14 mouse cellular contexts compared by ENCODE assay signal in genomic region chr12:82334550-82334949, GRCm38 (mm10).
DNase-seq lines count a peak whose midpoint lies in the region; ATAC-seq and TF ChIP-seq lines count a peak whose summit lies in the region.
"Had no signal": no experiment of that assay in that cellular context is flagged by ENCODE, and none has a peak within 500 bp of the region (broad histone marks: within the 10 kb centered on the region; RNA-seq: fewer than 3 reads in every experiment).

No protein-coding gene starts in this region.

- ATAC-seq in forebrain, embryonic 16.5 days = no peak
- no peak for ATAC-seq in kidney, embryonic 15.5 days (replicated peaks; ENCODE audit: low FRiP score)
- ATAC-seq in stomach, embryonic 14.5 days (ENCODE audit: insufficient number of reproducible peaks, insufficient read depth, low FRiP score, low read depth) = no peak
- ATAC-seq in stomach, postnatal 0 days (ENCODE audit: low FRiP score, low TSS enrichment) = no peak

- no peak overlapping the region for H3K4me3 ChIP-seq in forebrain, embryonic 10.5 days
- H3K4me3 ChIP-seq in forebrain, embryonic 16.5 days (replicated peaks; ENCODE audit: low read length) = no peak overlapping the region
- no peak overlapping the region for H3K4me3 ChIP-seq in kidney, embryonic 15.5 days (replicated peaks)
- H3K4me3 ChIP-seq in stomach, embryonic 14.5 days (ENCODE audit: low read depth, low read length) = no peak overlapping the region
- no peak overlapping the region for H3K4me3 ChIP-seq in stomach, postnatal 0 days (ENCODE audit: low read depth, low read length)
- H3K4me3 ChIP-seq: gastrocnemius, adult 2 months; lung, embryonic 15.5 days; myocyte had no signal

- H3K27ac ChIP-seq in forebrain, embryonic 10.5 days = peak overlapping the region; percentile 63
- no peak overlapping the region for H3K27ac ChIP-seq in forebrain, embryonic 16.5 days (ENCODE audit: low read length)
- H3K27ac ChIP-seq in kidney, embryonic 15.5 days = 0 out of 2 replicates have a peak overlapping the region, but pooled peaks have one; percentile 51
- peak overlapping the region; percentile 7; the same call in 1 of the 2 replicates for H3K27ac ChIP-seq in stomach, embryonic 14.5 days (ENCODE audit: low read length)
- H3K27ac ChIP-seq in stomach, postnatal 0 days (replicated peaks) = no peak overlapping the region
- H3K27ac ChIP-seq: gastrocnemius, adult 2 months; lung, embryonic 15.5 days had no signal

- TF ChIP-seq CTCF in stomach, postnatal 0 days (IDR thresholded peaks at IDR 0.05; ENCODE audit: low read depth) = no peak

- no peak for DNase-seq in forebrain, embryonic 10.5 days (ENCODE audit: extremely low spot score, low spot score)
- DNase-seq in kidney, adult 9 months = no peak
- DNase-seq in stomach, postnatal 0 days (ENCODE audit: low spot score) = no peak
- DNase-seq in right cerebral cortex, postnatal 4 days = no peak
- no peak for DNase-seq in gastrocnemius, postnatal 10 days
- DNase-seq: adrenal gland, postnatal 25 days; cerebellum, adult 9-11 months; gastrocnemius, adult 2 months; thymus, postnatal 14 days had no signal

- 37% methylated on average over 4 of the region's 4 CpGs for WGBS in forebrain, embryonic 10.5 days
- WGBS in forebrain, embryonic 16.5 days = 33% methylated on average over 4 of the region's 4 CpGs
- 57% methylated on average over 4 of the region's 4 CpGs for WGBS in kidney, embryonic 15.5 days
- WGBS in stomach, embryonic 14.5 days = 53% methylated on average over 4 of the region's 4 CpGs
- WGBS in stomach, postnatal 0 days = 57% methylated on average over 4 of the region's 4 CpGs

- no peak overlapping the region for H3K4me2 ChIP-seq in forebrain, embryonic 16.5 days (ENCODE audit: low read length)
- no peak overlapping the region for H3K4me2 ChIP-seq in kidney, embryonic 15.5 days
- no peak overlapping the region for H3K4me2 ChIP-seq in stomach, embryonic 14.5 days (replicated peaks; ENCODE audit: low read depth, low read length)
- H3K4me2 ChIP-seq in stomach, postnatal 0 days (replicated peaks; ENCODE audit: low read depth) = no peak overlapping the region
- H3K4me2 ChIP-seq: lung, embryonic 15.5 days had no signal

- peaks cover 6% of the 10 kb centered on the region for H3K36me3 ChIP-seq in forebrain, embryonic 10.5 days (replicated peaks)
- no peaks in the 10 kb centered on the region for H3K36me3 ChIP-seq in forebrain, embryonic 16.5 days (ENCODE audit: control insufficient read depth, insufficient read depth)
- no peaks in the 10 kb centered on the region for H3K36me3 ChIP-seq in kidney, embryonic 15.5 days
- no peaks in the 10 kb centered on the region for H3K36me3 ChIP-seq in stomach, embryonic 14.5 days (ENCODE audit: control insufficient read depth, insufficient read depth, low read length)
- no peaks in the 10 kb centered on the region for H3K36me3 ChIP-seq in stomach, postnatal 0 days (ENCODE audit: control insufficient read depth, insufficient read depth, low read length)
- H3K36me3 ChIP-seq: lung, embryonic 15.5 days had no signal

- no peak overlapping the region for H3K9ac ChIP-seq in forebrain, embryonic 16.5 days (replicated peaks; ENCODE audit: low read depth, low read length)
- no peak overlapping the region for H3K9ac ChIP-seq in kidney, embryonic 15.5 days
- no peak overlapping the region for H3K9ac ChIP-seq in stomach, embryonic 14.5 days (replicated peaks; ENCODE audit: low read depth, low read length)
- no peak overlapping the region for H3K9ac ChIP-seq in stomach, postnatal 0 days (ENCODE audit: low read length)
- H3K9ac ChIP-seq: lung, embryonic 15.5 days had no signal

- no peak for TF ChIP-seq EP300 in stomach, postnatal 0 days (optimal IDR thresholded peaks at IDR 0.05)

- H3K9me3 ChIP-seq in forebrain, embryonic 10.5 days = no peaks in the 10 kb centered on the region
- H3K9me3 ChIP-seq in forebrain, embryonic 16.5 days (ENCODE audit: control insufficient read depth, low read length) = no peaks in the 10 kb centered on the region
- H3K9me3 ChIP-seq in kidney, embryonic 15.5 days (replicated peaks) = no peaks in the 10 kb centered on the region
- no peaks in the 10 kb centered on the region for H3K9me3 ChIP-seq in stomach, embryonic 14.5 days (ENCODE audit: control insufficient read depth, low read depth, low read length)
- no peaks in the 10 kb centered on the region for H3K9me3 ChIP-seq in stomach, postnatal 0 days (ENCODE audit: control insufficient read depth, low read length)
- H3K9me3 ChIP-seq: lung, embryonic 15.5 days had no signal

- peaks cover 43% of the 10 kb centered on the region for H3K4me1 ChIP-seq in forebrain, embryonic 10.5 days
- peaks cover 25% of the 10 kb centered on the region for H3K4me1 ChIP-seq in forebrain, embryonic 16.5 days (replicated peaks; ENCODE audit: control insufficient read depth, insufficient read depth, low read length)
- H3K4me1 ChIP-seq in kidney, embryonic 15.5 days = peaks cover 51% of the 10 kb centered on the region
- H3K4me1 ChIP-seq in stomach, embryonic 14.5 days (ENCODE audit: control insufficient read depth, insufficient read depth, low read length) = peaks cover 5% of the 10 kb centered on the region
- H3K4me1 ChIP-seq in stomach, postnatal 0 days (replicated peaks; ENCODE audit: control insufficient read depth, insufficient read depth) = 0 out of 2 replicates have a peak, but pooled peaks cover 3% of the 10 kb centered on the region

- H3K27me3 ChIP-seq in forebrain, embryonic 10.5 days (ENCODE audit: poor library complexity, severe bottlenecking) = no peaks in the 10 kb centered on the region
- no peaks in the 10 kb centered on the region for H3K27me3 ChIP-seq in forebrain, embryonic 16.5 days (replicated peaks; ENCODE audit: control insufficient read depth, insufficient read depth, low read length)
- no peaks in the 10 kb centered on the region for H3K27me3 ChIP-seq in kidney, embryonic 15.5 days
- H3K27me3 ChIP-seq in stomach, embryonic 14.5 days (ENCODE audit: control insufficient read depth, insufficient read depth, low read length) = no peaks in the 10 kb centered on the region
- no peaks in the 10 kb centered on the region for H3K27me3 ChIP-seq in stomach, postnatal 0 days (ENCODE audit: control insufficient read depth, insufficient read depth, low read length)
- H3K27me3 ChIP-seq: lung, embryonic 15.5 days had no signal

Comparison
In these comparisons a context has a peak if more than half of its experiments do, and no peak if none do; other contexts are left out.
1. H3K27ac ChIP-seq: peak in forebrain, embryonic 10.5 days (single experiment), kidney, embryonic 15.5 days (single experiment) and stomach, embryonic 14.5 days (single experiment); none in forebrain, embryonic 16.5 days (single experiment) and stomach, postnatal 0 days (single experiment).